Mouse (Mus musculus) frontal cortex, postnatal 25 days (tissue): Measurements from ENCODE around the gene Lzts3.
"Not testable (repeated sequence)": the region's sequence is repeated elsewhere in the genome, so short reads cannot be mapped to it uniquely, and the experiment has no call there.

Experiments
- DNase-seq, 2 experiments: peaks; one replicate each; pipeline ENCODE4 v3.0.0; 2022; ENCODE audit warnings: low spot score in 2 of 2

Lzts3 gene

DNA sequence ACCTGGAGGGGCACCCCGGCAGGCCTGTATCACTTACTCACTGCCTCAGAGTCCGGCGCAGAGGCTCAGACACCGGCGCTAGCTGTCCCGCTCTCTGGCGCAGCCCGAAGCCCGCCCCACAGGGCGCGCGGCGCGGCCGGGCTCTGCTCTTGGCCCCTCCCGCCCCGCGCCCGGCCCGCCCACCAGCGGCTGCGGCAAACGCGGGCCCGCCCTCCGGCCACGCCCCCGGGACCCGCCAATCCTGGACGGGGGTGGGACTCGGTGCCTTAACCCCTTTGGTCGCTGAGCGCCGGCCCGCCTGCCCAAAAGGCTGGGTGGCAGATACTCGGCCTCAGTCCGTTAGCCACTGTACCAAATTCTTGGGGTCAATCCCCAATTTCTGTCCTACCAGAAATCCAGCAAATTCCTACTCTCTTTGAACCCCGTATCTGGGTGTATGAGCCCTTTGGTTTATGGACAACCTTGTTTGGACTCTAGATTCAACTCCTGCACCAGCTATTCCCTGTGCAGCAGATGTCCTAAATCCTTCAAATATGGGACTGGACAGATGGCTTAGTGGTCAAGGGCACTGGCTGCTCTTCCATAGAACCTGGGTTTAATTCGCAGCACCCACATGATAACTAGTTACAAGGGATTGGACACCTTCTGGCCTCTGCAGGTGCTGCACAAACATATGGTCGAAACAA, at the start of gene Lzts3:
Gene Lzts3 (minus strand): TSS at position 120 of the 686 bp plus-strand sequence.
- DNase-seq = peak; percentile 73 to 85

GRCm38 (mm10) chr2:130689011-130689410, 46.4 kb upstream of the Lzts3 start:
- DNase-seq = no peak

- DNase-seq = no peak
These were observed 42.8 kb upstream of the Lzts3 start for GRCm38 (mm10) chr2:130685426-130685825.

- no peak for DNase-seq
These were observed 38.9 kb upstream of the Lzts3 start for GRCm38 (mm10) chr2:130681531-130681930.

- DNase-seq = no peak
These were observed 37.3 kb upstream of the Lzts3 start for GRCm38 (mm10) chr2:130679899-130680298.

DNA sequence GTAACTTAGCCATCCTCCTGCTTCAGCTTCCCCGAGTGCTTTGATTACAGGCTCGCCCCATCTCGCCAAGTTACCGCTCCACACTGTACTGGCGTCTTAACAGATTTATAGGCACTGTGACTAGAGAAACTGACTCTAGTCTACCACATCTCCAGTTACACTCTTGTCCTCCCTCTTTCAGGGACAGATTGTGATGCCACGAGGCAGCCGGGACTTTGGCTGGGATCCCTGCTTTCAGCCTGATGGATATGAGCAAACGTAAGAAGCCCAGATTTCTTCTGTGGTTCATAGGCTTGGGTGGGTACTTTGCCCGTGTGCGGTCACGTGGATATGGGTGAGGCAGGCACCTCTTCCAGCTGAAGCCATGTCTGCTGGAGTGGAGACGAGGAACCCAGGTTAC, 36.6 kb upstream of the Lzts3 start:
- DNase-seq = no peak

GRCm38 (mm10) chr2:130677211-130677610, 34.6 kb upstream of the Lzts3 start:
- no peak for DNase-seq

GRCm38 (mm10) chr2:130667559-130667958, 25.0 kb upstream of the Lzts3 start, which contains the start of gene Itpa:
Gene Itpa, plus strand, starts transcription at chr2:130667610.
- DNase-seq = peak; percentile 65 to 70

DNA sequence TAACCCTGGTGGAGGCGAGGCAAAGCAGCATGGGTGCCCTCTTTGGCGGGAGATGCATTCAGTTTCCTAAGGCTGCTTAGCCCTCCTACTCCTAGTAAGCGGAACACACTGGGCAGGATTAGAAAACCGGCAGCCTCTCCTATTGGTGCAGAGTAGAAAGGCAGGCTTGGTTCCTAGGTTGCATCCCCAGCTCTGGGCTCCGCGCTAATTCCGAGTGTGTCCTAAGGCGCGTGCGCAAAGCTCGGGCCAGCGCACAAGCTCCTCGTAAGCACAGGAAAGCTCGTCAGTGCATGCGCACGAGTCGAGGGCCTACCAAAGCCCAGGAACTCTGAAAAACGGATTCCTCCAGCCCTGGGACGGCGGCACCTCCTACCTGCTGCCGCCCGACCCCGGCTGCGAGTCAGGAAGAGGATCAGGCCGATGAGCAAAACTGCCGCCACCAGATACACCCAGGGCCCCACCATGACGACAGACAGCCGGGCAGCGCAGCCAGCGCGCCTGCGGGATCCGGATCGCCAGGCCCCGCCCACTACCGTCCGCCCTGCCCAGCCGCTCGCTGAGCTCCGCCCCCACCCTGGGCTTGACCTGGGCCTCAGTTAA, 21.6 kb upstream of the Lzts3 start, which contains the start of gene Ddrgk1:
Gene Ddrgk1 (minus strand): TSS at position 558 of the 600 bp plus-strand sequence.
- peak; percentile 86 to 90 for DNase-seq

DNA sequence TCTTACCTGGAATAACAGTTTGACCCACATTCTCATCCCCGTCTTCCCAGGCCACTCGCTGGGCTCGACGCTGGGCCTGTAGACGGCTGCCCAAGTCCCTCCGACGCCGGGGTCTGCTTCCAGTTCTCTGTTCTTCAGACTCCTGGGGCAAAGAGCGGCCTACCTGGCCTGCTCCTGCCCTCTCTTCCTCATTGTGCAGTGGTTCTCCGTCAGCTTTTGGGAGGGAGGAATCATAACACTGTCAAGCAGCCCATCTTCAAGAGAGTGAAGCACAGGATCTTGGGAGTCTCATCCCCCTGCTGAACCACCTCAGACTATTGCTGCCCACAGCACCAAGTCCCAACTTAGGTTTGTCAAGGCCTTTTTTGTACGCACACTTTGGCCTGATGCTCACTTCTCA, 20.7 kb upstream of the Lzts3 start:
- DNase-seq = no peak

DNA sequence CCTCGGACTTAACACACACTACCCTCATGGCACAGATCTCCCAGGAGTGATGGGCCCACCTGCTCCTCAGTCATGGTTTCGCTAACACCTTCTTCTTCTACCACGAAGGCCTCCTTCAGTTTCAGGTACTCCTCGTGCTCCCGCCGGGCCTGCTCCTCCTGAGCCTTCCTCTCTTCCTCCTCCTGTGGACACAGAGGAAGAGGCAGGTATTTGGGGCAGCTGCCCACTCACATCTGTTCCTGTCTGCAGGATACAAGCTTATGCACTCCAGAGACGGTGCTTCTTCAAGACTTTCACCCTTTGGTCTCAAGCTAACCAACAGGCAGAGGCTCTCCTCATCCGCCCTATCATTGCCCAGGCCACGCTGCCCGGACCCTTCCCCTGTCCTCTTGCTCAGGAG, 15.9 kb upstream of the Lzts3 start:
- no peak for DNase-seq

GRCm38 (mm10) chr2:130657541-130657940, 14.9 kb upstream of the Lzts3 start:
- peak; percentile 54 to 61 for DNase-seq

GRCm38 (mm10) chr2:130656536-130656935, 13.9 kb upstream of the Lzts3 start:
- no peak for DNase-seq

DNA sequence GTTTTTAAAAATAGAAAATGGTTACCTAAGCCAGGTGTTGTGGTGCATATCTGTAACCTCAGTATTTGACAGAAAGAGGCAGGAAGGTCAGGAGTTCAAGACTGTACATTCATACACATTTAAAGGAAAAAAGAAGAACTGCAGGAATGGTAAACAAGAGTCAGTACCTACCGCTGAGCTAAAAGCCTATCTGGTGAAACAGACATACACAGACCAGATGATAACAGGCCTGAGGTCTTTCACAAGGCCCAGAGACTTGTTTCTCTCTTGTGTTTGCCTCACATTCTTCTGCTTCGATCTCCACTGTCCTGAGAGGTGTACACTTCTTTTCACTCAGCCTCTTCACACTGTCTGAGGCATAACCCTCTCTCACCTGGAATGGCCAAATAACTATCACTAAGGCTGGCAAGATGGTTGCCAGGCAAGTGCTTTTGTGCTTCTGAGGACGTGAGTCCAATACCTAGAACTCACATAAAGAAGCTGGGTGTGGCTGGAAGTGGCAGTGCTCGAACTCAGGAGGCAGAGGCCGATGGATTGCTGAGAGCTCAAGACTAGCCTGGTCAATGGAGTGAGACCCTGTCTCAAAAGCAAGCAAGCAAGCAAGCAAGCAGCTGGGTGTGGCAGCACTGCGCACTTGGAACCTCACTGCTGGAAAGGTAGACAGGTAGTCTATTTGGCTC, 13.2 kb upstream of the Lzts3 start:
- DNase-seq = no peak

- DNase-seq = no peak
These were observed 11.2 kb upstream of the Lzts3 start for GRCm38 (mm10) chr2:130653760-130654159.

GRCm38 (mm10) chr2:130653303-130653702, 10.7 kb upstream of the Lzts3 start:
- DNase-seq = no peak

DNA sequence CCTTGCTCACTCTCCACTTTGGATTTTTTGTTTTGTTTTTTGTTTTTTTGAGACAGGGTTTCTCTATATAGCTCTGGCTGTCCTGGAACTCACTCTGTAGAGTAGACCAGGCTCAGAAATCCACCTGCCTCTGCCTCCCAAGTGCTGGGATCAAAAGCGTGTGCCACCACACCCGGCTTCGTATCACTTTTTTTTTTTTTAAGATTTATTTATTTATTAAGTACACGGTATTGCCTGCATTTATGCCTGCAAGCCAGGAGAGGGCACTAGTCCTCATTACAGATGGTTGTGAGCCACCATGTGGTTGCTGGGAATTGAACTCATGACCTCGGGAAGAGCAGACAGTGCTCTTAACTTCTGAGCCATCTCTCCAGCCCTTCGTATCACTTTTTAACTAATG, 6.4 kb upstream of the Lzts3 start:
- DNase-seq = not testable (repeated sequence)

- DNase-seq = no peak
These were observed 2.6 kb upstream of the Lzts3 start for GRCm38 (mm10) chr2:130645198-130645597.

DNA sequence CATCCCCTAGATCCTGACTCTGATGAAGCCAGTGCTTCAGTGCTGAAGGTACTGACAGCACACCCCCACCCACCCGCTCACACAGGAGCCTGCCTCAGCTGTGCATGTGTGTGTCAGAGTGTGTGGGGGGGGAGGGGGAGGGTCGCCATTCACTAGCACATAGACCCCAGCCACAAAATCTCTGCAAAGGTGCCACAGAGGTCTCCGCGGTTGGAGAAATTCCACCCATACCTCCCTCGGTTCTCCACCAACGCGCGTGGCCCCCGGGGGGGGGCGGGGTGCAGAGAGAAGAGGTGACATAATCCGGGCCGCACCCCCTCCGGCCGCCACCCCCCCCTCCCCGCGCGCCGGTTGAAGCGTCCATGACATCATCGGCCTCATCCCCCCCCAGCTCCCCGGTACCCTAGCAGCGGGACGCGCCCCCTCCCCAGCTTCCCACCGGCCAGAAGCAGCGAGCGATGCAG, 374 bp downstream of the Lzts3 start:
- DNase-seq = no peak

GRCm38 (mm10) chr2:130641351-130642025, 1.1 kb downstream of the Lzts3 start:
- DNase-seq = no peak

- no peak for DNase-seq
These were observed 3.3 kb downstream of the Lzts3 start for GRCm38 (mm10) chr2:130639276-130639675.

- no peak for DNase-seq
These were observed 4.4 kb downstream of the Lzts3 start for GRCm38 (mm10) chr2:130638101-130638611.
